Mouse (Mus musculus) kidney, postnatal 36 days (tissue): ENCODE results near the gene Gm37240.

ENCODE experiments used
- DNase-seq, 2 experiments: peaks; one replicate each; pipeline ENCODE4 v3.0.0; 2021 to 2022; ENCODE audit warnings: mixed read lengths in 2 of 2

The Gm37240 gene

DNA sequence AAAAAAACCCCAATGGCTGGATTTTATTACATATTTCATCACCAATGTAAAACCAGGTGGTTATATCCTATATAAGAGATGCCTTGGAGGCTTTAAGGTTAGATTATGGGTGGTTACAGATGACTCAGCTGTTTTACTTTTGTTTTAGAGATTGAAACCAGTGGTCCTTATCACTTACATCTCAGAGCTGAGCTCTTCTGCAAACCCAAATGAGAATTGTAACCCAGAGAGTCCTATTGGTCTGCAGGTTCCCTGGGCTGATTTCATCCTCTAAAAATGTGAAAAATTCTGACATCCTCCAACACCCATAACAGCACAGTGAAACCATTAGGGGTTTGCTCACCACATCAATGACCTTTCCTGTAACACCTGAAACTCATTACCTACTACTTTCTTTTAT lies 1078.4 kb downstream of the Gm37240 start:
- no peak for DNase-seq

DNA sequence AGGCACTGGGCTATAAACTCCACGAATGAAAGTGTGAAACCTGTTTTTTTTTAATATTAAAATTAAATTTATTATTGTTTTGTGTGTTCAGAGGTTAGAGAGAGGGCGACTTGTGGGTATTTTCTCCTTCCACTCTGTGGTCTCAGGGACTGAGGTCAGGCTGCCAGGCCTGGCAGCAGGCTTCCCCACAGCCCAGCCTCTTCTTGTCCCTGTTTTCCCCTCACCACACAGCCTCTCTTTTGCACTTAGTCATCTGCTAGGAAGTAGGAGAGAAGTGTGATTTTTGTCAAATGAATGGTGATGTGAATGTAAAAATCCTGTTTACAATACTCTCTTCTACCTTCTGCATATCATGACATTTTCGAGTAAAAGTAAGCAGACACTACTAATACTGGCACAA lies 1079.5 kb downstream of the Gm37240 start:
- no peak for DNase-seq

DNA sequence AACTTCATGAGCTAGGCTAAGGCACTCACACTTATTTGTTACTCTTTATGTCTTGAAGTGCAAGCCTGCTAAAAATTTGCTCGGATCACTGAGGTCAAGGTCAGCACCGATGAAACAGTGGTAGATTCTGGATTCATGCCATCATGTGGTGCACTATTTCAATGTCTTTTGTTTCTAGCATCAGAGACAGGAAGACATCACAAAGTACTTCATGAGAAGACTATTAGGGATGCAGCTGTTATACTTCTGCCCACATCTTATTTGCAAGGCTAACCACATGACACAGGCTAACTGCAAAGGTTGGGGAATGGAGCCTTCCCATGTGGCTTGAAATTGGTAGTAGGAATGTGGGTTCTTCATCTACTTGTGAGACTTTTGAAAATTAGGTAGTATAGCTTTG lies 1081.1 kb downstream of the Gm37240 start:
- DNase-seq, result no peak

DNA sequence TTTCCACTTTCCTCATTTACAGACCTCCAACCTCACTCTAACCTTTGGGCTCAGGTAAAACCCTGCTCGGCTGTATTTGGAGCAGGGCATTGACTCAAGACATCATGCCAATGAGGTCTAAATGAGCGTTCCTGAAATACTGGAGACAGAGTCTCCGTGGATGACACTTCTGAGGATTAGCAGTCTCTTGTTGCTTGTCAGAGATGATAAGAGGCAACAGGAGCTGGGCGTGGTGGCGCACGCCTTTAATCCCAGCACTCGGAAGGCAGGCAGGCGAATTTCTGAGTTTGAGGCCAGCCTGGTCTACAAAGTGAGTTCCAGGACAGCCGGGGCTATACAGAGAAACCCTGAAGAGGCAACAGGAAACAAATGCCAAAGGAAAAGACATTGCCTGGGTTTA lies 1083.3 kb downstream of the Gm37240 start:
- DNase-seq, result no peak

DNA sequence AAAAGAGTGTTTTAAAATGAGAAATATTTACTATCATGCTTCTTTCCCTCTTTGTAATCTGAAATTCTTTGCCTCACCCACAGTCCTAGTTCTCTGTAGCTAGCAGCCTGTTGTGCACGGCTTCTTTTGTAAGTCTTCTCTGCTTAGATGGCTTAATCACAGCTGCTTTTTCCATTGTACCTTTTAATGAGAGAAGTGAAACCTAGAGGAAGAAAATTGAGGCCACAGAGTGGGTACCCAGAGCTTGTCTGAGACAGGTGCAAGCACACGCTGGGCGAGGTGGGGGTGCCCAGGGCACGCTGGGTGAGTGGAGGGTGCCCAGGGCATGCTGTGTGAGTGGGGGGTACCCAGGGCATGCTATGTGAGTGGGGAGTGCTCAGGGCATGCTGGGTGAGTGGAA lies 1099.4 kb downstream of the Gm37240 start:
- no peak for DNase-seq

DNA sequence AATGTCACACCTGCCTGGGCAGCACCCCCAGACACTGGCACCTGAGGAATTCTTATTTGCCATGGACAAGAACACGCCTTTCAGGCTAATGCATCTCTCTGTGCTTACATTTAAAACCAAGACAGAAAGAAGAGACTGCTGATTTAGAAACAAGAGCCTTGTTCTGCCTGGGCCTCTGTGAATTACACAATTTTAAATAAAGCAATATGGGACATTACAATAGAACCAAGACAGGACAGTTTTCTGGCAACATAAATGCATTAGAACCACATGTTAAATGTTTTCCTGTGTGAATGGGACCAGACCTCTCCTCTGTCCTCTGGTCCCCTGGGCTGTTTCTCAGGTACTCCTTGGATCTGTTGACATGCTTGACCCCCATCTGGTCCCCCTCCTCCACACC lies 1111.2 kb downstream of the Gm37240 start:
- DNase-seq, result no peak

DNA sequence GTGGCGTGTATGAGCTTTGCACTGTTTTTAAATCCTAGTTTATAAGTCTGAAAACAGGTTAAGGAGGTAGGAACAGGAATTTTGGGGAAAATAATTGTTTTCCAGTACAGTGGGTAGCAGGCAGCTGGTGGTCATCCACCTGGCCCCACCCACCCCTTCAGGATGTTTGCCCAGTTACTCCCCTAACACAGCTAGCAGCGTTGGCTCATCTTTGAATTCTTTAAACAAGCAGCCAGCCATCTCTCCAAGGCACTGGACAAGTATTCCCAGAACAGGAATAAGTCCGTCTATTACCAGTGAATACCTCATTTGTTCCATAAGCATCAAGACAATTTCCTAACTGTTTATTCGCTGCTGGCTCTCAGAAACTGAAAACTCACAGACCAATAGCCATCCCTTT lies 1111.7 kb downstream of the Gm37240 start:
- no peak for DNase-seq

DNA sequence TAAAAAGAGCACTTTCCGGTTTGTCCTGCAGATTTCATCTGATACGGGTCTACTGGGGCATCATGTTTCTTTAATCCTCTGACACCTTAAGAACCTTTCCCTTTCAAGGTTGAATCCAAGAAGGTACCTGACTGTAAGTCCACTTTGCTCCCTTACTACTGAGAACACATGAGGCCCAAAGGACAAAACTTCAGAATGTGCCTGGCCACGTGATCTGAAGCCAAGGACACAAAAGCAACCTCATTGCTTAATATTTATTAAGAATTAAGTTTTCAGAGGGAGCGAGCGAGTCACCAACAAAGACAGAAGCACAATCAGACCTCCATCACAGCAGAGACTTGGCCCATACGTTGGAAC lies 1112.3 kb downstream of the Gm37240 start:
- DNase-seq, result peak; percentile 22 to 43

DNA sequence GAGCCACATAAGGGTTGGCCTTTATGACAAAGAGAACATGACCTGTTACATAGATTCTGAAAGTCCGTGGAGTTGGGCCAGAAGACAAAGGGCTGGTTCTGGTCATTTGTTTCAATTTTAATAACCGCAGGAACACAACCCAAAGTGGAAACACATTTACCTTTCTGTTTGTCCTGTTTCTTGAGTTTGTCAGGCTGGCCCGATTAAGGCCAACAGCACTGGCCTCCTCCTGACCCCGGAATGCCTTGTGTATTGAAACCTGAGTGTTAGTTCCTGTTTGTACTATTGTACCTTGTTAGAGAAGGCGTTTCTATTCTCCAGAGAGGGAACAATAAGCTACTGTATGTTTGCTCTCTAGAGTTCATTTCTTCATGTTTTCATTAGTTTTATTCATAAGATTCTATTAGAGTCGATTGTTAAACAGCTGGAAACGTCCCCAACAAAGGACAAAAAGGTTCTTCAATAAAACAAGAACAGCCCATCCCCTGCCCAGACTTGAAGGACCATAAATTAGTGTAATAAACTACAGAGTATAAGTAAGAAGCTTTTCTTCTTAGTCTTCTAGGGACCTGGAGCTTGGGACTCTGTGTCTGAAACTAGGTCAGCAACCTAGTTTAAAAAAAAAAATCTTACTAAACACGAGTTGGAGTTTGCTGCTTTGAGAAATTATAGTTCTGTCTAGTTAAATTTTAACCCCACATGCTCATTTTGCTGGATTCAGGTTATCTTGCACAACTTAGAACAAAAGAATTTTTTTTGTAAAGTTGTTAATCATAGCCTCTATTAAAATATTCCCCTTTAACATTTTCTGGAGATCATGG lies 1112.9 kb downstream of the Gm37240 start:
- peak; percentile 4 to 6 for DNase-seq

DNA sequence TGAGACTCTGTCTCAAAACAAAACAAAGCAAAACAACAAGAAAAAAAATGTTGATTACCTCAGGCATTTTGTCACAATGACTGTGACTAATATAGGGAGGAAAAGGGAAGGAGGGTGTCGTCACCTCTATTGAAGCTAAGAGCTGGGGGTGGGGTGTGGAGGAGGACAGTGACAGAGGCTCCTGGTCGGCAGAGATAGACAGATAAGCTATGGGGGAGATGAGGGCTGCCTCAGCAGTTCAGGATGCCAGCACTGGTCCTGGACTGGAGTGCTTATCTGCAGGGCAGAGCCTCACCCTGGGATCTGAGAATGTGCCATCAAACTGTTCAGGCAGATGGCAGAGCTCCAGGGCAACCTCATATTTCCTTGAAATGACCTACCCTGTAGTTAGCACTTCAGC lies 1115.3 kb downstream of the Gm37240 start:
- DNase-seq, result no peak

DNA sequence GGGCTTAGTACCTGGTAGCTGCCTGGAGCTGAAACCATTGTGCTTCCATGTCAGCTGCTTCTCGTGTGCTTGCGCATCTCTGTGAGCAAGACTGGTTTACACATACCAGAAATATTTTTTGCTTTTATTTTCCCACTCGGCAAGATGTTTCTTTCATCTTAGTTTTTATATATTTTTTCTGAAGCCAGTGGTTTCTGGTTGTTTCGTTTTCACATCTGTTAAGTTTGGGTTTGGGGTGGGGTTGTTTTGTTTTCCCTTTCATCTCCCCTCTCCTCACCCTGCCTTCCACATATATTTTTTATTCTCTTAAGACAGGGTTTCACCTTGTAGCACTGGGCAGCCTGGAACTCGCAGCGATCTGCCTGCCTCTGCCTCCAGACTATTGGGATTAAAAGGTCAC lies 1116.8 kb downstream of the Gm37240 start:
- DNase-seq, result no peak

DNA sequence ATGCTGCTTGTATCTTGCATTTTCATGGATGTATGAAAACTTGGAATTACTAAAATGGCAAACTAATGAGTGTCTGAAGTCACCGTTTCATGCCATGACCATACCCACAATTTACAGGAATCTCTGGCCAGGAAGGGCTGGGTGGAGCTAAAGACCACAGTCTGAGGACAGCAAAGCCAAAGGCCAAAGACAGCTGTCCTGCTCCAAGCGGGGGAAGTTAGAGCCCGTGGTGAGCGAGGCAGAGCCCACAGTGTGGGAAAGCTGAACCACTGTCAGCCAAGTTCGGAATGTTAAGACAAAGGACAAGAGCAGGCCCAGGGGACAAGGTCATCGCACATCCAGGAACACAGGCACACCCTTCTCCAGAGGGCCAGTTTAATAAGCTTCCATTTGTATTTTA lies 1117.9 kb downstream of the Gm37240 start:
- DNase-seq, result no peak

DNA sequence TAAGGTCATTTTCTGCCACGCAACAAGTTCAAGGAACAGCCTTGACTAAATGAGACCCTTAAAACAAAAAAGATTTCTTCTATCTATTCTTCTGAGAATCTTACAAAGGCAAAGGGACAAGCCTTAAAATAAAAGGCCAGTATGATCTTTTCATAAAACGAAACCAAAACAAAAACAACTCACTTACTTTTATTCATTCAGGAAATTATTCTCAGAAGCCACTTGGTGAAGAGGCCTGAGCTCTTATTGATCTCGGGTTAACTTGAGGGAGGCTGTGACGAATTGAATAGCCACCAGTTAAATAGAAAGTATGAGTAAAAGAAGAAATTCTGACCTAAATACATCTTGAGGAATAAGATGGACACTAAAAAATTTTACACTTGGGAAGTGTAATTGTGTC lies 1118.4 kb downstream of the Gm37240 start:
- no peak for DNase-seq

DNA sequence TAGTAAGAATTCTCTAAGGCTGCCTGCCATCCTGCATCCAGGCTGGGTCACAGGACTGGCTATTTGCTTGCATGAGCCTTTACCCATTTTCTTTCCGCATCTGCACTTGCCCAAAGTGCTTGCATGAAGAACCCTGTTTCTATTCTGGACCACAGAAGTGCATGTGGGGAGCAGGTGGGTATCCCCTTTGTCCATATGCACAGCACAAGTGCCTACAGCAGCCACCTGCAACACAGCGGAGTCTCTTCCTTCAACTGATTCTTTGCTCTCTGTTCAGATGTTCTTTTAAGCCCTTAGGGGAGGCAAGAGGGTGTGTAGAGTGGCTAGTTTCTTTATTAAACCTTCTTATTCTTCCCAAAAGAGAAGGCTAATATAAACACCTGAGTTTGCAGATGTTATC lies 1133.5 kb downstream of the Gm37240 start:
- DNase-seq, result no peak

DNA sequence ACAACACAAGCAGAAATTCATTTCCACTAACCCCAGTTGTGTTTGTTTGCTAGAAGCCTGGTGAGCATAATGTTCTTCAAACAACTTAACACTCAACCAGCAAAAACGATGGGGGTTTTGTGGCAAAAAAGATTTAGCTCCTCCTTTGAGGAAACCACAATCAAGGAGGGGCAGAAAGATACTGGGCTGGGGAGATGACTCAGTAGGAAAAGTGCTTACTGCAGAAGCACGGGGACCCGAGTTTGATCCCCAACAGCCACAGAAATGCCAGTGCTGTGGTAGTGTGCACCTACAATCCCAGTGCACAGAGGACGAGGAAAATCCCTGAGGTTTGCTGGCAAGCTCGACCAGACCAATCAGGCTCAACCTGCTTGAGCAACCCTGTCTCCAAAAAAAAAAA lies 1138.1 kb downstream of the Gm37240 start:
- no peak for DNase-seq

DNA sequence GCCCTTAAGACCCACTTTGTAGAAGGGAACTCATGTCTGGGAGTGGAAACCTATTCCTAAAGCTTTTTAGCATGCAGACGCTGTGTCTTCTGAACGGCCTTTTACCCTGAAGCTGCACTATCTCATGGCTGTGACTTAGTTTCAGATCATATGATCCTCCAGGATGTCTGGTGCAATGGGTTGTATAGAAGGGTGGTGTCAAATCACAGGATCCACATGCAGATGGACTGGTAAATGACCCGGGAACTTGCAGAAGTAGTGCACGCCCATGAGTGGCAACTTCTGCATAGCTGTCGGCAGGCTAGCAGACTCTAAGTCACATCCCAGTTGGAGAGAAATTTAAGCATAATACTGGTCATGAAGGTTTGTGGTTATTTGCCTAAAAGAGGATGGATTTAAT lies 1139.2 kb downstream of the Gm37240 start:
- no peak for DNase-seq

DNA sequence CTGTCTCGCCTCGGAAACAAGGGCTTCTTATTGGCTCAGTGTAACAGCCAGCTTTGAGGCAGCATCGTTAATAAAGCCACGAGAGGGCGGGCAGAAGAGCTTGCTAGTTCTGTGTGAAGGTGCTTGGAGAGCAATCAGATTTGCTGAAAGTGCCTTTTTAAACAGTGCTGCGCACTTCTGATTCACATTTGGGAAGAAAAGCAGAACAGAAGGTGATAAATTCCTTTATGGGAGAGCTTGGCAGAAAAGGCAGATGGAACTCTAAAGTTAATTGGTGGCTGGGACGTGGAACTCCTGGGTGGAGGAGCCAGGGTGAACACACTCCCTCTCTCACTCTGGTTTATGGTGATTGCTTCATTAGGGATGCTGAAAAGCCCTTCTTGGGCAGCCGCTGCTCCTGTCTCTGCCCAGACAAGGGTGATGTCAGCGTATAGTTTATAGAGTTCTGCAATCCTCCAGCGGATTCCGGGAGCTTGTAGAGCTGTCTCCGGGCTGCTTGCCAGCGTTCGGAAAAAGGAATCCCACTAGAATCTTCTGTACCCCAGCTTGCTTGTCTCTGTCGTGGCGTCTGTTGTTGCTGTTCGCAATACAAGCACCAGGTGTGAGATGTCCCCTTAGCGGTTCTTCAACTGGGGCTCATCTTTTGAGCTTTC lies 1141.7 kb downstream of the Gm37240 start:
- peak in 1 of 2 experiments; percentile 39 for DNase-seq

DNA sequence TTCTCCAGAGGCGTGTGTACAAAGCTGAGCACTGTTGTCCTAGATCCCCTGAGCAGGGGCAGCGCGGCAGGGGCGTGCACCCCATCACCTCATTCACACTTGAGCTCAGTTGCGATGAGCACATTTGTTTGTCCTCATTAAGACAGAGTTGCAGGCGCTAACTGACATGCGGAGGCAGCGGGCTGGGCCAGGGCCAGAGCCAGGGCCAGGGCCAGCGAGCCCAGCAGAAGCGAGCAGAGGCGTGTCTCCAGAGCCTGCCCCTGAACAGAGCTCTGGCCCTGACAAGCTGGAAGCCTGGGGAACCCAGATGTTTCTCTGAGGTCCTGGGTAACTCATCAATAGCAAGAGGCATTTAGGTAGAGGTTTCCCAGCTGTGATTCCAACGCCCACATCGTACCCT lies 1142.6 kb downstream of the Gm37240 start:
- peak in 1 of 2 experiments; percentile 11 for DNase-seq

DNA sequence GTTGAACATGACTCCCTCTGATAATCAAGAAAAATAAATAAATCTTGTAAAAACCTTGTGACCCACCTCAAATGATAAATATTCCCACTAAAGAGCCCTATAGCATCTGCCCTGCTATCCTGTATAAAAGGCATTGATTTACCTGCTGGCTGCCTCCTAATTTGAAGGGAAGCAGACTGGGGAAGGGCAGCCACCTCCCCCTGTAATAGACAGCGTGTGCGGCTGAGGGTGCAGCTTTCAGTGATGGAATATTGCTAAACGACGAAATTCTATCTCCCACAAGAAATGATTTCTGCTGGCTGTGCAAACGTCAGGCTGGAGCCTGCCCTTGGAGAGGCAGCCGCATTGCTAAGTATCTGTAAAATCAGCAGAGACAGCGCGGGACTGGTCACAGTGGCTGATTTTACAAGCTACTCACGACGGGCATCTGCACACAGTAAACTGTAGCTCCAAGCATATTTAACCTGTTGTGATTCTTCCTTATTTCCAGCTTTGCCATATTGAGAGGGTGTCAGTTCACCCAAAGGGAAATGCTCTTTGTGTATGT lies 1147.2 kb downstream of the Gm37240 start:
- DNase-seq, result no peak

DNA sequence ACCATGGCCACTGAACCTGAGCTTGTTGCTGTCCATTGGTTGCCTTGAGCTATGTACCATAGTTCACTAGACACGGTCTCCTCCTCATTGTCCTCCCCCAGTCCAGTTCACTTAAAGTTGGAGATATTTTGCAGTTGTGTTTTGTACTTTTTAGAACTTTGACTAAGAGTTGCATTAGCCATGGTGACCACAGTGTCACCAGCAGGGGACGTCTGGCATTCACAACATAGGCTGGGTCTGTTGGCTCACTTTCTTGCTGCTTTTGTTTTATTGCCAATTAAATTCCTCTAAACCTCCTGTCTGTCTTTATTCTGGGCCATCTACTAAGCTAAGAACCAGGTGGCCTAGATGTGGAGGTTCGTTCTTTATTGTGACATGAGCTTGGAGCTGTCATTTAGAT lies 1150.2 kb downstream of the Gm37240 start:
- no peak for DNase-seq

DNA sequence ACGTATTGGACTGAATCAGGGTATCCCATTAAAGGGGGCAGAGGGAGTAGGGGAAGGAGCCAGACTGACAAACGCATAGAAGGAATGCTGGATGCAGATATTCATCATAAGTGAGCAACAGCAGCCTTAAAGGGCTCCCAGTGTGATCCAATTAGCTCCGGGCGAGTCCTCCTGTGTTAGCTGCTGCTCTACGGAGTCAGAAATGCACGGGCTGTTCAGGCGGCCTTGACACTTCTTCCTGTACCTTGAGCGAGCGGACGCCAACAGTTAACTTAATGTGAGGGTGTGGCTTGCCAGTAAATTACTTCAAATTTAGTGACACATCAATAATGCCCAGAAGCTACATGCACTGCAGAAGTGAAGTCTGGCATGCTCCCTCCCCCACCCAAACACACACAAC lies 1151.6 kb downstream of the Gm37240 start:
- DNase-seq, result no peak

DNA sequence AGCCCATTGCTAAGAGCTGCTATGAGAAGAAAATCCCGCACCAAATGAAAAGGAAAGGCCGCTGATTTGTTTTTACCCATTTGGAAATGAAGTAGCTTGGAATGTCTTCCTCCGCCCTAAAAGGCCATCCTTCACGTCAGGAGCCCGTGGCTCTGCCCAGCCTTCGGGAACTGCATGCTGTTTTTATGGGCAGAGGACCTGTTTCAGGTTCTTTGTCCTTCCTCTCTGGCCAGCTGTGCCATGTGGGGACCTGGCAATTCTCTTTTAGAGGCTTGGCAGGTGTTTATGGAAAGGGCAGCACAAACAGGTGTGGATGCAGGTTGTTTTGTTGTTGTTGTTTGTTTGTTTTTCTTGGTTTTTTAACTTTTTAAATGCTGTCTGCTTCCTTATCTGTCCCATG lies 1154.8 kb downstream of the Gm37240 start:
- no peak for DNase-seq

DNA sequence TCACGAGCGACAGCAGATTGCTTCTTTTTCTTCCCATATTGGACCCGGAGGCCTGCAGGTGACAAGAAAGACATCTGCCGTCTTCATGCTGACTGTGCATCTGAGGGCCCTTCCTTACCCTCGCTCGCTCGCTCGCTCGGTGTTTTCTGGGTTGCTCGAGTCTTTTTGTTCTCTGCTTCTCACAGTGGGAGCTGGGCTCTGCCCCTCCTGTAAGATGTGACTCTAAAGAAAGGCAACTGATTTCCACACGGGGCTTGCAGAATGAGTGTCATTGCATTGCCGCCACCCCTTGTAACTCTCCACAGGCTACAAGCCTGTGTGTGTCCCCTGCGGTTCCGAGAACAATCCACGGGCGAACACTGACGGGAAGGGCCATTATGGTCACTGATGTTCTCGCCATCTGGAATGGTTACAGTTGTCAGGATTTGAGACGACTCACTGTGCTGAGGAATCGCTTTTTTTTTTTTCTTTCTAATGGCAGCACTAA lies 1155.3 kb downstream of the Gm37240 start:
- no peak for DNase-seq

DNA sequence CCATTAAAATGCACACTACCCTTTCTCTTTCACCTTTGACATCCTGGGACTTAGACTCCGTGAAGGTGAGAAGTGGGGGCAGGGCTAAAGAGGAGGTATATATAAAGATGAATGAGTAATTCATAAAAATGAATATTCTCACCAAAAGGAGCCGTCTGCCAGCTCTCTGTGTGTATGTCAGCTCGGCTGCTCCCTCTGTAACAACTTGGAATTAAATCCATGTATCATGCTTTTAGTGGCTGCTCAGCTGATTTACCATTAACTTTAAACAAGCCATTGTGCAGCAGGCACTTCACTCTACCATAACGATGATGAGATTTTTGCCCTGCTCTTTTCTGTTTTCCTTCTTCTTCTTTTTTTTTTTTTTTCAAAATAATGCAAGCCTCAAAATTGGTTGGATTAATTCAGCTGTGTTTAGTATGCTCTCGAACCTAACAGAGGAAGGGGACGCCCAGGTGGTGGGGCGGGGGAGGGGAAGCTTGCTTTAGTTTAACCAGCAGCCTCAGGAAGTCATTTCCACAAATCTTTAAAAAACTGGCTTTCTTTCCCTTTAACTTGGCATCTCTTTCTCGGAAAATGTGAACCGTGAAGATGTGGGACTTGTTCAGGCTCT lies 1155.8 kb downstream of the Gm37240 start:
- DNase-seq, result no peak
